Mouse (Mus musculus) limb, embryonic 15.5 days (tissue): ENCODE measurements around the gene Eed. TPM values are rescaled to one million over a fixed set of nuclear protein-coding genes. Genes with fewer than 3 reads are reported as not detected.
A peak's percentile ranks its signal among the peaks of the same experiment; 100 is the strongest.

ENCODE experiments used
- ATAC-seq: fragments of 200-750 bp; cut with Nextera tagmentation; 2 replicates; pipeline ENCODE4 v1.8.0; 2017; ENCODE audit warnings: low read depth, moderate TSS enrichment; ENCODE audit not compliant: insufficient number of reproducible peaks, low FRiP score, low TSS enrichment
- H3K27ac ChIP-seq: fragments of 300-500 bp; sonication (generic); 2 replicates; pipeline ENCODE4 v1.5.1; 2015; ENCODE audit warnings: moderate library complexity, mild to moderate bottlenecking, inconsistent platforms
- H3K27me3 ChIP-seq: fragments of 300-500 bp; sonication (generic); 2 replicates; pipeline ENCODE4 v1.6.1; 2015; ENCODE audit warnings: inconsistent platforms
- H3K36me3 ChIP-seq: fragments of 300-500 bp; sonication (generic); 2 replicates; pipeline ENCODE4 v1.6.1; 2015; ENCODE audit warnings: inconsistent platforms
- H3K4me1 ChIP-seq: fragments of 300-500 bp; sonication (generic); 2 replicates; pipeline ENCODE4 v1.6.1; 2015; ENCODE audit warnings: inconsistent platforms
- H3K4me2 ChIP-seq: fragments of 300-500 bp; sonication (generic); 2 replicates; pipeline ENCODE4 v1.6.1; 2015; ENCODE audit warnings: mild to moderate bottlenecking, inconsistent platforms
- H3K4me3 ChIP-seq: fragments of 300-500 bp; sonication (generic); 2 replicates; pipeline ENCODE4 v1.5.1; 2015; ENCODE audit warnings: mild to moderate bottlenecking, inconsistent platforms
- H3K9ac ChIP-seq: fragments of 300-500 bp; sonication (generic); 2 replicates; pipeline ENCODE4 v1.6.1; 2015; ENCODE audit warnings: inconsistent platforms
- H3K9me3 ChIP-seq: fragments of 300-500 bp; sonication (generic); 2 replicates; pipeline ENCODE4 v1.6.1; 2016; ENCODE audit warnings: inconsistent platforms
- WGBS: fragments of 180-500 bp; shearing (Covaris S2); methylation state at CpG from one replicate; pipeline ENCODE4 v1.1.7; 2015; 5-methylcytosine and 5-hydroxymethylcytosine counted together
- polyA plus RNA-seq: library from polyadenylated mRNA; unstranded; fragments of >200 nt; fragmentation: Nextera tagmentation; extraction: Ambion mirVana; gene quantifications from 2 replicates; pipeline ENCODE4 v1.2.1, GENCODE M21; 2015

The Eed gene
- polyA plus RNA-seq = 62.7 and 63.0 TPM in 2 replicates

DNA sequence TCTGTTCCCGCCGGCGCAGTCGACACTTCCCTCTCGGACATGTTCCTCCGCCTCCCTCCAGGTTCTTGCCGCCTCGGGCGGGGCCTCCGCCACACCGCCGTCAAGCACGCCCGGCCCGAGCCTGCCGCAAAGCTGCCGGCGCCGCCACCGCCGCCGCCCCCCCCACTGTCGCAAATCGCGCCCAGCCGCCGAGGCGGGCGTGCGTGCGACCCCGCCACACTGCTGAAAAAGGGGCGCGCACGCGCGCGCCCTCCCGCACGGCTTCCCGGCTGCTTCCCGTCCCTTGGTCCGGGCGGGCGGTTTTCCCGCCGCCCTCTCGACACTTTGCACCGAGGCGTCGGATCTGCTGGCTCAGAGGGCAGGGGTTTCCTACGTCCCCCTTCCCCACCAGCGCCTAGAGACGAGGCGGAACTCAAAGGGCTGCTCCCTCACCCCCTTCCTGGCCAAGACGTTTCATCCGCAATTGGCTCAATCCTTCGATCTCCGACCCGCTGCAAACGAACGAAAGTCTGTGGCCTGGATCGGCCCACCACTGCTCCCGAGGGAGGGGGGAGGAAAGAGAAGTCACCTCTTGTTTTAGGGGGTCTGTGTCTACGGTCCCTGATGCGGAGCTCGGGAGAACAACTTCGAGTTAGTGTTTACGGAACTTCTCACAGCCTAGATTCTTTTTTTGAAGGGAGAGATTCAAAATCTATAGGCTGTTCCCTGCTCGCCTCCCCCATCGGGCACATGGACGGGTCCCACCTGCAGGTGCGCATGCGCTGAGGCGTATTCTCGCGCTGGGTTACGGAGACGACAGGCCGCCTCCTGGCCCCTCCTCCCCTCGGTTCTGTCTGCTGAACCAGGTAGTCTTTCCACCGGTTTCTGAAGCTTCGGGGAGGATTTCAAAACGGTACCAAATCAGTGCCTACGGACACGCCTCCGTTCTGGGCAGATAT, at the start of gene Eed:
Gene Eed, minus strand, starts transcription at position 499 of the 938 bp plus-strand sequence.
- H3K4me3 ChIP-seq = peak within 1 kb of the TSS; percentile 75
- peak within 1 kb of the TSS; percentile 85 for H3K9ac ChIP-seq
- peaks cover 5% of the 10 kb centered on the region; the same call in 1 of the 2 replicates for H3K4me1 ChIP-seq
- H3K9me3 ChIP-seq = no peaks in the 10 kb centered on the region
- WGBS = under 1% methylated on average over 70 of the region's 87 CpGs
- peaks cover 10% of the 10 kb centered on the region for H3K36me3 ChIP-seq
- no peaks in the 10 kb centered on the region for H3K27me3 ChIP-seq
- peak within 1 kb of the TSS; percentile 100 for H3K27ac ChIP-seq
- peak within 1 kb of the TSS; percentile 58 for H3K4me2 ChIP-seq
- ATAC-seq = peak; percentile 88

DNA sequence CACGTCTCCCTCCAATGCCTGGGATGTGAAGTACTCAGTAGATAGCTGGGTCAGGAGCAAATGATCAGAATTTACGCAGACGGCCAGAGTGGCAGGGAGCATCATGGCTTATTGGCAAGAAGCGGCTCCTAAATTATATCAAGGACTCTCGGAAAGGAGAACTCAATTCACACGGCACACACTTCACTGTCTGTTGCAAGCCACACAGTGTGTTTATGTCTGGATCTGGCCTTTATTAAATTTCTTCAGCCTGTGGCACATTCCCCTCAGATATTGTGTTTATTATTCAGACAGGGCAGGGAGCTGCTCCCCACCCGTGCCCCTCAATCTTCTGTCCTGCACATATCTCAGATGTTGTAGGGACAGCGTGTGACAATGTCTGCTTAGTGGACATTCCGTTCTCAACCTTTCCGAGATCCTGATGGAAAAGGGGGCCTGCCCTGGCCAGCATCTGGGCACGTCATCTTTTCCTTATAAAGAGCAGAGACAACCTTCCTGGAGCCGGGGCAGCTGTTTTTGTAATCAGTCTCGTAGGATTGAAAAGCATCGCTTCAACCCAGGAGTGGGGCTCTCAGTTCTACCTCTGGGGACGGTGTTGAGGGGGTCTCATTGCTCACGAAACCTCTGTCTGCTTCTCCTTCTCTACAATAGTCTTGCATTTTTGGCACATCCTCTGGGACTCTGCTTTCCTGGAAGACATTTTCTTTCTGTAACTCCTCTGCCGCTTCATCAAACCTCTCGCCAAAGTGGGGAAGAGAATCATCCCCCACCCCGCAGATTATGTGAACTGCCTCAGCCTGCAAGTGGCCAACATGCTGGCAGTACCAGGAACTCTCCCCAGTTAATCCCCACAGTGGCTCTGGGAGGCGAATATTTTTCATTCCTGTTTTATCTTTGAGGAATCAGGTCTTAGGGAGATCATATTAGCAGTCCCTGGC, 49.0 kb upstream of the Eed start:
- Histone ChIP-seq H3K4me3 (no peak overlapping the region), H3K27me3 (no peaks in the 10 kb centered on the region), H3K4me2 (peak overlapping the region; percentile 21; the same call in 1 of the 2 replicates), H3K27ac (peak overlapping the region; percentile 87), H3K9me3 (no peaks in the 10 kb centered on the region), H3K36me3 (no peaks in the 10 kb centered on the region), H3K9ac (no peak overlapping the region), H3K4me1 (peaks cover 41% of the 10 kb centered on the region)
- ATAC-seq = peak; percentile 56
- 26% methylated on average over 20 of the region's 20 CpGs for WGBS

DNA sequence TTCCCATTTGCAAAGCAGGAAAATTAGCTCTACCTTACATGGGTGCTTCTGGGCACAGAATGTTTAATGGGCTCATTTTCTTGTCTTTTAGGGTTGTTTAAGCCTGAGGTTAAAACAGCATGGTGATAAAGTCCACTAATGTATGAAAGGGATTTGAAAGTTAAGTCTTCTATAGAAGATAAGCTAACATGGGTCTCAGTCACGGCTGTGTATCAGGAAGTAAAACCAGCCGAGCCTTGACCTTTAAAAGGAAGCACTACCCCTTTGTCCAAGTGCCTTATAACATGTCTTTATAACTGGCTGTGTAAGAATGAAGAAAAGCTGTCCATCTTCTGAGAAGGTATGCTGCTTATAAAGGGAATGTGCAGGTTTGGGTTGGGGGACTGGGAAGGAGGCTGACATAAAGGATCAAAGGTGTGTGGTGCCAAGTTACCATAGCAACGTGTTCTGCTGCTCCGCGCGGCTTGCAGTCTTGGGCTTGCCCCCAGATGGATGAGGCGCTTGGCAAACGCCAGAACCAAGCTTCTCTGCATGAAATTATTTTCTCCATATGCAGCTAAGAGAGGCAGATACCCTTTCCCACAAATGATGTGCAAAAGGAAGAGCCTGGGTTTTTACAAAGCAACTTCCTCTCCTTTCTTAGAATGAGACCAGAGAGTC, 48.2 kb upstream of the Eed start:
- 7% methylated on average over 8 of the region's 8 CpGs for WGBS
- ATAC-seq = peak; percentile 56; the same call in 1 of the 2 replicates
- Histone ChIP-seq H3K4me3 (no peak overlapping the region), H3K9me3 (no peaks in the 10 kb centered on the region), H3K4me2 (0 out of 2 replicates have a peak overlapping the region, but pooled peaks have one; percentile 21), H3K36me3 (no peaks in the 10 kb centered on the region), H3K9ac (no peak overlapping the region), H3K27ac (peak overlapping the region; percentile 87), H3K27me3 (no peaks in the 10 kb centered on the region), H3K4me1 (peaks cover 38% of the 10 kb centered on the region)

- Histone ChIP-seq H3K4me1 (peaks cover 18% of the 10 kb centered on the region), H3K9me3 (no peaks in the 10 kb centered on the region), H3K27ac (no peak overlapping the region), H3K9ac (no peak overlapping the region), H3K36me3 (no peaks in the 10 kb centered on the region), H3K27me3 (no peaks in the 10 kb centered on the region), H3K4me3 (no peak overlapping the region), H3K4me2 (no peak overlapping the region)
- no peak for ATAC-seq
- WGBS = 74% methylated on average over 6 of the region's 6 CpGs
Measured at GRCm38 (mm10) chr7:90024975-90025374, 44.2 kb upstream of the Eed start.

DNA sequence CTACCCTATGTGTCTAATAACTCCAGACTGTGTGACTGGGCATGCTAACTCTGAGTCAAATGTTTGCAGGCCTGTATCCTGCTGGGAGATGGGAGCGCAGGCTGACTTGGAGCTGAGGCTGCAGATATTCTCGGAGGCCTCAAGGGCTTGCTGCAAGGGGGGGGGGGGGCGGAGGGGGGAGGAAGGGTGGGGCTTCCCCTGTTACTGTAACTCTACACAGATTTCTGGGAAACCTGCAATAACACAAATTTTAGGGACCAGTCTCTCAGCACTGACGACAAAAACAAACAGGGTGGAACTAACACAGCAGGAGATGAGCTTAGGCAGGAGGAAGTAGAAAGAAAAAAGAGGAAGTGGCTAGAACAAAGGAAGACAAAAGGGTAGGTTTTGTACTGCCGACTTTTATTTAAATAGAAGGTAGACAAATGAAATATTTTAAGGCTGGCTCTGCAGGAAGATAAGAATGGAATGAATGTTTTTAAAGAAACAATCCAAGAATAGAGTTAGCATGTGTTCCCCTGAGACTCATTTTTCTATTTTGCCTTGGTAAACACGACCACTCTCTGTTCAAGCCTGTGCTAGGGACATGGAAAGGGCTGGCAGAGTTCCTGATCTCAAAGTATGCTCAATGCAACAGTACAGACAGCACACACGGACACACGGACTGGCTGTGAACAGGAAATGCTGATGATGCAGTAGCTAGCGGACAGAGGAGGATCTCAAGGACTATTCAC, 42.4 kb upstream of the Eed start:
- Histone ChIP-seq H3K9ac (no peak overlapping the region), H3K36me3 (no peaks in the 10 kb centered on the region), H3K4me2 (no peak overlapping the region), H3K4me3 (no peak overlapping the region), H3K4me1 (peaks cover 6% of the 10 kb centered on the region; the same call in 1 of the 2 replicates), H3K27ac (peak overlapping the region; percentile 61; the same call in 1 of the 2 replicates), H3K9me3 (no peaks in the 10 kb centered on the region), H3K27me3 (no peaks in the 10 kb centered on the region)
- 0 out of 2 replicates have a peak, but pooled peaks have one; percentile 59 for ATAC-seq
- WGBS = 45% methylated on average over 8 of the region's 9 CpGs

- H3K27ac ChIP-seq = no peak overlapping the region
- H3K9me3 ChIP-seq = no peaks in the 10 kb centered on the region
- no peaks in the 10 kb centered on the region for H3K36me3 ChIP-seq
- WGBS = 89% methylated on average over 6 of the region's 6 CpGs
- no peak for ATAC-seq
- H3K4me1 ChIP-seq = no peaks in the 10 kb centered on the region
- H3K4me3 ChIP-seq = no peak overlapping the region
- H3K4me2 ChIP-seq = no peak overlapping the region
- H3K27me3 ChIP-seq = no peaks in the 10 kb centered on the region
- no peak overlapping the region for H3K9ac ChIP-seq
Measured at GRCm38 (mm10) chr7:90020331-90020730, 39.5 kb upstream of the Eed start.

- Histone ChIP-seq H3K27ac (no peak overlapping the region), H3K36me3 (no peaks in the 10 kb centered on the region), H3K4me3 (no peak overlapping the region), H3K9me3 (no peaks in the 10 kb centered on the region), H3K4me2 (no peak overlapping the region), H3K27me3 (no peaks in the 10 kb centered on the region), H3K9ac (no peak overlapping the region), H3K4me1 (no peaks in the 10 kb centered on the region)
- 87% methylated on average over 10 of the region's 10 CpGs for WGBS
- no peak for ATAC-seq
Measured at GRCm38 (mm10) chr7:90019570-90019969, 38.8 kb upstream of the Eed start.

DNA sequence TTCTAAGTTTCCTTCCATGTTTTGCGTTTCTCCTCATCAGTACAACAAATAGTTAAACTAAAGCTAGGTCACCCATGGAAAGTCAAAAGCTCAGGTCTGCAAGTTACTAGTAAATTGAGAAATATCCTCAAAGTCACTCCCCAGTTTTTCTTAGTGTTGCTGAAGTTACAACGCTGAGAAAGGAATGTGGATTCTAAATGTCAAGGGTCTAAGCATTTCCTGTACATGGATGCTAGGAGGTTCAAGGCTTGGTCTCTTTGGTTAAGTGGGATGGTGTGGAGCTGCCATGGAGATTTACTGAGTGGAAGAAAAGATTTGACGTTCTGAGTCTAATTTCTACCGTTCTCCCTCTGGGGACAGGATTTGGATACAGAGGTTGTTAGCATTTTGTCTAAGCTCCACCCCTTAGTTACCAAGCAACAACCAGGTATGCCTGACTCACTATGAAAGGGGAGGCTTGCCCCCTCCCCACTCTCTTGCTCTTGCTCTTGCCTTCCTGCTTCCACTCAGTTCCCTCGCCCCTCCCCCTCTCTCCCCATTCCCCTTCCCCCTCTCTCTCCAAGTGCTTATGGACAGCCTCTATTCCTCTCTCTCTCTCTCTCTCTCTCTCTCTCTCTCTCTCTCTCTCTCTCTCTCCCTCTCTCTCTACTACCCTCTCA, 36.3 kb upstream of the Eed start:
- WGBS = 18% methylated on average over 5 of the region's 5 CpGs
- H3K9me3 ChIP-seq = no peaks in the 10 kb centered on the region
- H3K27ac ChIP-seq = no peak overlapping the region
- H3K4me1 ChIP-seq = no peaks in the 10 kb centered on the region
- no peak for ATAC-seq
- H3K36me3 ChIP-seq = no peaks in the 10 kb centered on the region
- H3K4me3 ChIP-seq = no peak overlapping the region
- no peaks in the 10 kb centered on the region for H3K27me3 ChIP-seq
- no peak overlapping the region for H3K4me2 ChIP-seq
- H3K9ac ChIP-seq = no peak overlapping the region

GRCm38 (mm10) chr7:90016459-90016858, 35.7 kb upstream of the Eed start:
- WGBS = 59% methylated on average over 4 of the region's 4 CpGs
- no peaks in the 10 kb centered on the region for H3K36me3 ChIP-seq
- H3K4me3 ChIP-seq = no peak overlapping the region
- no peak overlapping the region for H3K9ac ChIP-seq
- no peak overlapping the region for H3K27ac ChIP-seq
- no peaks in the 10 kb centered on the region for H3K9me3 ChIP-seq
- H3K27me3 ChIP-seq = no peaks in the 10 kb centered on the region
- H3K4me1 ChIP-seq = no peaks in the 10 kb centered on the region
- ATAC-seq = no peak
- H3K4me2 ChIP-seq = no peak overlapping the region

GRCm38 (mm10) chr7:90006667-90007653, 26.2 kb upstream of the Eed start:
- ATAC-seq = no peak
- H3K27me3 ChIP-seq = no peaks in the 10 kb centered on the region
- no peaks in the 10 kb centered on the region for H3K4me1 ChIP-seq
- H3K4me3 ChIP-seq = no peak overlapping the region
- 46% methylated on average over 8 of the region's 8 CpGs for WGBS
- no peaks in the 10 kb centered on the region for H3K36me3 ChIP-seq
- no peaks in the 10 kb centered on the region for H3K9me3 ChIP-seq
- no peak overlapping the region for H3K9ac ChIP-seq
- no peak overlapping the region for H3K4me2 ChIP-seq
- H3K27ac ChIP-seq = no peak overlapping the region
